Mouse (Mus musculus): Measurements from ENCODE around the gene Dact1.

Gene Dact1

DNA sequence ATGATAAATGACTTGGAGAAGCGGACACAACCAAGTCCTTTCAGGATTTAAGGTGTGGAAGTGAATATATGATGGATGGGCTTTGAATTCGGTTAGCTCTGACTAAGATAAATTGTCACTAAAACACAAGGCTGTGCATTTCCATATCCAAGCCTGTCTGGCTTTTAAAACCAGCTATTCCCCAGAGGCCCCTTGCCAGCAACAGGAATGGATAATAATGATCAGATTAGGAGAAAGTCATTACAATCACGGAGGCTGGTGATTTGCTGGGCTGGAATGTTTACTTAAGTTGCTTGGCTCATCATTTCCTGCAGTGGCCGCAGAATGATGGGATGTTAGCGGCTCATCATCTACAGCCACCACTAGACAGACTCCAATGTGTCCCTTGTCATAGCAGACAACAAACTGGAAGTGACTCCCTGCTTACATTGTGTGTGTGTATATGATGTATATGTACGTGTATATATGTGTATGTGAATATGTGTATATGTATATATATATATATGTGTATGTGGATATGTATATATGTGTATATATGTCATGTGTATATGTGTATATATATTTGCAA lies 28.3 kb downstream of the Dact1 start:
- ATAC-seq (ENCODE audit: low TSS enrichment), result no peak

DNA sequence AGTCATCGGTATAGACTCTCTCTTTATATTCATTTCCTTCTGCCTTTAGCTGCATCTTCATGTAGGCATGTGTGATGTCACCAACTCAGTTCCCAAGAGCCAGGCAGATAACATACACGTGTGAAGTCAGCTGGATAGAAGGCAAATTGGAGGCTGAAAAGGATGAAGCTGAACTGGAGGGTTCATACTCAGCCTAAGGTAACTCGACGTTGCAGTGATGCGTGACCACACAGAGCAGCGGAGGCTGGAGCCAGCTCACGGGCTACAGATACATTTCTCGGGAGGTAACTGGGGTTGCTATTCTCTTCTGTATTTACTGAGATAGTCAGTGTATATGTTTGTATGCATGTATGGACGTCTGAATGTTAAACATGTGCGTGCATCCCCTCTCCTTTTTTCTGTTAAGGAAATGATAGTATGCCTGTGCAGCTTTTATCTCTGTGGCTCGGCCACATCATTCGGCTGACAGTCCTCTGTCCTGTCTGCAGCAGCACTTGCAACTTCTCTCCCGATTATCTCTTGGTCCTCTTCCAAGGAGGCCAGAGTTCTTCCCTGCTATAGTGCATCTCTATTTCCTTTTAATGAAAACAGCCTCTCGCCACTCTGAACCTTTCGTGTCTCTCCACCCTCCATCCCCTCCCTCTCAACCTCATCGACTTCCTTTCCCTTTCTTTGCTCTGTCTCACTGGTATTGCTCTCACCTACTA lies 29.6 kb downstream of the Dact1 start:
- ATAC-seq (ENCODE audit: low TSS enrichment), result no peak

DNA sequence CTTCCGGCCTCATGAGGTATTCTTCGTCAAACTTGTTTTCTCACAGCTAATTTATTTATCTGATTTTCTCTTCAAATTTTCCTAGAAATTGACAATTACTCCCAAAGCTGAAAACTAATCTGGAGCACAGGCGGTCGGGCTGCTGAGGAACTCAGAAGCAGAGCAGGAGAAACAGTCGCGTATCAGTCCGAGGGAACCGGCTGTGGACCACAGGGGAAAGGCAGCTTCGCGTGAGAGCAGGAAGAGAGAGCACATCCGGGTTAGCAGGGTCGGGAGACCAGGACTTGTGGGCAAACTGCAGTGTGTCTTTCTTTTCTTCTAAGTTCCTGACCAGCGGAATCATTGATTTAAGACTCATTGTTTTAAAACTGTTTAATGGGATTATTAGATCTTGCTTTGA lies 32.7 kb downstream of the Dact1 start:
- no peak for ATAC-seq (ENCODE audit: low TSS enrichment)

DNA sequence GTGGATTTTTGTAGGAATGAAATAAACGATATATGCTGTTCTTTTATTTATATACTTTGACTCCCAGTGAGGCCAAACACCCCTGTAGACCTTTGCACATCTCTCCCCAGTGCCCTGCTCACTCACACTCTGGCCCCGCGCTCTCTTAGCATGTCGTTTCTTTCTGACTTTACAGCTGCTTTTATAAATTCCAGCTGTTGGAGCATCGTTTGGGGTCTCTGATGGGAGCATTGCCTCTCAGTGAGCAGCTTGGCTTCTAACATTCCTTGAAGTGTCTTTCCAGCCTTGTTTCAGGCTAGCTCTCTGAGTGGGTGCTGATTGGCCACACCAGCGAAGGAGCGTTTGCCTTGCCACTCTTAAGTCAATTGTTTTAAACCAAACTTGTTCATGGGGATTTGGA lies 35.8 kb downstream of the Dact1 start:
- ATAC-seq (ENCODE audit: low TSS enrichment), result no peak

DNA sequence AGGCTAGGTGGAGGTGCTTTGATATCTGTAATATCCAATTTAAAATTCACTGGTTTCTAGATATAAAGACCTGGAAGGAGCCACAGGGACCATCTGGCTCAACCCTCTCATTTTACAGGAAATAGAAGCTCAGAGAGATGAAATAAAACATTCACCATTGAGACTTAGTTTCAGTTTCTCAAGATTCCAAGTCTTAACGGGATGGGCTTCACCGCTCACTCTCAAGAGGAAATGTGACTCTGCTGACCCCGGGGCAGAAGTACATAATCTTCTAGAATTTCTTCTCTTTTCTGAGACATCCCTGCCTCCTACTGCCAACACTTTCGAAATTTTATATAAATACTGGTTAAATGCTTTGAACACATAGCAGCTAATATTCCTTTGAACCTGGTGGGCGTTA lies 36.4 kb downstream of the Dact1 start:
- ATAC-seq (ENCODE audit: low TSS enrichment), result no peak

DNA sequence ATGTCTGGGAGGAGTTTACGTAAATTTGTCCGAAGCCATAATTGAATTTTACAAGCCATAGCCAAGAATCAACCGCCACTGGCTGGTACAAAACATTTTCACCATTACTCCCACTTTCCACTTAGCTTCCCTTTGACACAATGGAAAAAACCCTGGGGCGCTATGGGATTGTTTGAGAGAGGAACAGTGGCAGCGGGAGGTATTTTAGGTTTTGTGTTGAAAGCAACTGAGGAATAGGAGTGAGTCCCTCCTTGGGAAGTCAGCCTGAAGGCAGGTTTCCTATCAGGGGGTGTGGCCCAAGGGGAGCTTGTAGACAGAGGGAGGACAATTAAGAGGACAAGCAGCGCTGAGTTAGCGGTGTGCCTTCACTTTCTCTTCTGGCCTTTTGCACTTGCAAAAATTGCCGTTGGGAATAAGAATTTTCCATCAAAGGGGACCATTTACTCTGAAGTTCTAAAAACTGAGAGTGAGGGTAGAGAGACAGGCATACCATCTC lies 38.8 kb downstream of the Dact1 start:
- ATAC-seq (ENCODE audit: low TSS enrichment), result no peak

DNA sequence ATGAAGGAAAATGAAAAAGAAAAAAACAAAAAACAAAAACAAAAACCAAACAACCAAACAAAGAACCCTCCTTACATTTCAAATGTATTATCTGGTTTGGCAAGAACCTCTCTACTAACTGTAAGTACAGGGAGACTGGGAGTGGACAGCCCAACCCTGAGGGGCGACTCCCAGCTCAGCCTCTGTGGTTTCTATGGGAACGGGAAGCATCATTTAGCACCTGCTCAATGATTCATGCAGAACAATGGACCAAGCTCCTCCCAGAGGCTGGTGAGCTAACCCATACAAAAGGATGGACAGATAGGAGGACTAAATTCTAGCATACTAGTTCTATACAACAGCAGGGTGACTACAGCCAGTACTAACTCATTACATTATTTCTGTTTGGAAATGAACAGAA lies 40.4 kb downstream of the Dact1 start:
- ATAC-seq (ENCODE audit: low TSS enrichment), result no peak

- ATAC-seq (ENCODE audit: low TSS enrichment), result no peak
Measured at GRCm38 (mm10) chr12:71354656-71355055, 45.0 kb downstream of the Dact1 start.

DNA sequence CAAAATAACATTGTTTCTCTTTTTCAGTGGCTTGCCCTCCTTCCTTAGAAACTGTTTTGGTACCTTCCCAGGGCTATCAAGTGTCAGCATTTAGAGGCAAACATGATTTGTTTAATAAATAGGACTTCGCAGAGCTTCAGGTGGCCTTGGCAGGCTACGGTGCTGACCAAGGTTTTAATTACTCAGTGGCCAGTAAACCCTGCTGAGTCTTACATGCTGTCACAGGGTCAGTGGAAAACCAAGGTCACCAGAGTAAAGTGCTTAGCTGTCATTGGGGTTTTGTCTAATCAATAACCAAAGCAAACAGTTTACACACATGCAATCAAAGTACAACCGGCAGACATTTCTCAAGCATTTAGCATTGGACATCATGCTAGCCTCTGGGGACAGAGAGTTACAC lies 45.4 kb downstream of the Dact1 start:
- no peak for ATAC-seq (ENCODE audit: low TSS enrichment)

DNA sequence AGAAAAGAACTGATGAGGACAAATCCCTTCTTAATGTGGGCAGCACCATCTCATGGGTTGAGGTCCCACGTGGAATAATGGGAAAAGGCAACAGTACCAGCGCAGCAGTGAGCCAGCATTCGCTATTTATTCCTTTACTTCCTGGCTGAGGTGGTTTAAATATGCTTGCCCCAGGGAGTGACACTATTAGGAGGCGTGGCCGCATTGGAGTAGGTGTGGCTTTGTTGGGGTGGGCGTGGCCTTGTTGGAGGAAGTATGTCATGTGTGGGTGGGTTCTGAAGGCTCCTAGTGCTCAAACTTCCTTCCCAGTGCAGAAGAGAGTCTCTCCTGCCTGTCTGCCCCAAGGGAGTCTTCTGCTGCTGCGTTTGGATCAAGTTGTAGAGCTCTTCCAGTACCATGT lies 51.9 kb downstream of the Dact1 start:
- ATAC-seq (ENCODE audit: low TSS enrichment), result no peak

- no peak for ATAC-seq (ENCODE audit: low TSS enrichment)
Measured at GRCm38 (mm10) chr12:71362425-71362824, 52.7 kb downstream of the Dact1 start.

GRCm38 (mm10) chr12:71364106-71364505 lies 54.4 kb downstream of the Dact1 start:
- ATAC-seq (ENCODE audit: low TSS enrichment), result no peak

GRCm38 (mm10) chr12:71364531-71364930 lies 54.8 kb downstream of the Dact1 start:
- ATAC-seq (ENCODE audit: low TSS enrichment), result no peak

- ATAC-seq (ENCODE audit: low TSS enrichment), result no peak
Measured at GRCm38 (mm10) chr12:71365208-71365607, 55.5 kb downstream of the Dact1 start.

DNA sequence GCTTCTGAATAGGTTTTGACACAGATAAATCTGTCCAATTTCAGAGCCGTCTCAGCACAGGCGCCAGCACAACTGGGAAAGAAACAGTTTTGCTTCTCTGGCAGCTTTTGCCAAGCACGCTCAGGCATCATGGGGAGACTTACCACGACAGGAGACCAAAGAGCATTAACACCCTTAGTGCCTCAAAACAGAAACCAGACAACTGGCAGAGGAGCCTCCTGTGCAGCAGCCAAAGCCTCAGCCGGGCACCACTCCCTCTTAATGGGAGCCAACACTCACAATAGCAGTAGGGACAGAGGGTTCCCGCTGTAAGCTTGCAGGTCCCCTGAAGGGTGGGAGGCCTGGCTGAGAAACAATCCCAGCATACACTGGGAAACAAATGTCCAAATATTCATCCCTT lies 56.5 kb downstream of the Dact1 start:
- no peak for ATAC-seq (ENCODE audit: low TSS enrichment)

- ATAC-seq (ENCODE audit: low TSS enrichment), result no peak
Measured at GRCm38 (mm10) chr12:71368631-71369030, 58.9 kb downstream of the Dact1 start.
